Mouse (Mus musculus): ENCODE results near the gene Col4a3bp. TPM values are rescaled to one million over a fixed set of nuclear protein-coding genes. Genes with fewer than 3 reads are reported as not detected.

The Col4a3bp gene
- total RNA-seq, 2 experiments from 2014 or later: 35.3 to 43.1 TPM

GRCm38 (mm10) chr13:96538103-96538502 is 4.3 kb upstream of the Col4a3bp start:
- DNase-seq (ENCODE audit: low spot score in 2 of 2): no peak

DNA sequence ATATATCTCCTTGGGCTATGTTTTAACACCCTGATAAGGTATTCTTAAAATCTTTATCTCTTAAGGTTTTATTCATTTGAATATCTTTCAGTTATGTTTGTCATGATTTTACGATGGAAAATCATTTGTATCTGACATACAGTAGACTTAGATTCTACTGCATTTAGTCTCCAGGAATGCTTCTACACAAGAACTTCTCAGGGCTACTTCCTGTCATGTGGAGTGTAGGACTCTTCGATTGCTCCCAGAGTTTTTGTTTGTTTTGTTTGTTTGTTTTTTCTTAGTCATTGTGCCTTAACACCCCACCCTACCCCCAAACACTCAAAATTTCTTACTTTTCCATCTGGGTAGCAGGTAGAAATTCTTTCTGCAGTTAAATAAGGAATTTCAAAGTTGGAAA is 1.0 kb upstream of the Col4a3bp start:
- DNase-seq (ENCODE audit: low spot score in 2 of 2): no peak

DNA sequence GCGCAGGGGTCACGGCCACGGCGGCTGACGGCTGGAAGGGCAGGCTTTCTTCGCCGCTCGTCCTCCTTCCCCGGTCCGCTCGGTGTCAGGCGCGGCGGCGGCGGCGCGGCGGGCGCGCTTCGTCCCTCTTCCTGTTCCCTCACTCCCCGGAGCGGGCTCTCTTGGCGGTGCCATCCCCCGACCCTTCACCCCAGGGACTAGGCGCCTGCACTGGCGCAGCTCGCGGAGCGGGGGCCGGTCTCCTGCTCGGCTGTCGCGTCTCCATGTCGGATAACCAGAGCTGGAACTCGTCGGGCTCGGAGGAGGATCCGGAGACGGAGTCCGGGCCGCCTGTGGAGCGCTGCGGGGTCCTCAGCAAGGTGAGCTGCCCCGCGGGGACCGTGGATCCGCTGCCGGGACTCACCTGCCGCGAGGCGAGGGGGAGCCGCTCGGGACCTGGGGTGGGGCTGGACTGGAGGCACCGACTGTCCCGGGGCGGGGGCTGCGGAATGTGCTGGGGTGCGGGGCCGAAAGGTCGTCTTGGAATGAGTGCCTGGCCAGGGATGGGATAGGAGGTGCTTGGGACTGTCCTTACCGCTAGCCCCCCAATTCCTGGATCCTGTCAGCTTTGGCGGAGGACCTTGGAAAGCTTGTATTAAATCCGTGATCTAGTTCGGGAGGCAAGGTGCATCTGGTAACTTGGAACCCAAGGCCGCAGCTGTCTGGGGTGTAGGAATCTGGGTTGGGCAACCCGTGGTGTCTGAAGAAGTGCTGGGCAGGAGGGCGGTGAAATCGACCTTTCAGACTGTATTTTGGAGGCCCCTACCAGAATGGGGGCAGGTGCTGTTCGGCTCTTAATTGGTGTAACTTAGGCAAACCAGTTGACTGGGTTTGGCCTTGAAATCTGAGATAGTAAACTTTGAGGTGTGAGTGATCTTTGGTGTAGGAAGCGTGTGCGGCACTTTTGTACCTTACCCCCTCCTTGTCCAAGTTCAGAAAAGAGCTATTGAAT is 778 bp downstream of the Col4a3bp start:
- peak; percentile 42 to 65 for DNase-seq (ENCODE audit: low spot score in 2 of 2)

- no peak for DNase-seq (ENCODE audit: low spot score in 2 of 2)
Observed at GRCm38 (mm10) chr13:96544506-96544905, 2.1 kb downstream of the Col4a3bp start.

DNA sequence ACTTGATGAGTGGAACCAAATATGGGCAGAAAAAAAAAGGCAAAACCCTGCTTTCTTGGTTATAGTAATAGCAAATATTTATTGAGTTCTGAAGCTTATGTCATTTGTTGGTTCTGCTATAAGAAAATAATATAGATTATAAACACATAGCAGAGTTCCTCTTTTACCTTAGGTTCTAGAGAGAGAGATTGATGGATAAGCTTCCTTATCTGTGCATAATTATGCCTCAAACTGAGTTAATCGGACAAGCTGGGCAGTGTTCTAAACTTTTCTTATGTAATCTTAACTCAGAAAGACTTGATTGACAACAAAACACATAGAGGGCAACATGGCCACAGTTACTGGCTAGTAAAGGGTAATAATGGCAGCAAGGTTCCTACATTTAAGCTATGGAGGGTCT is 4.8 kb downstream of the Col4a3bp start:
- DNase-seq (ENCODE audit: low spot score in 2 of 2): no peak

GRCm38 (mm10) chr13:96547941-96548340 is 5.5 kb downstream of the Col4a3bp start:
- DNase-seq (ENCODE audit: low spot score in 2 of 2): no peak

GRCm38 (mm10) chr13:96555099-96555498 is 12.7 kb downstream of the Col4a3bp start:
- no peak for DNase-seq (ENCODE audit: low spot score in 2 of 2)

DNA sequence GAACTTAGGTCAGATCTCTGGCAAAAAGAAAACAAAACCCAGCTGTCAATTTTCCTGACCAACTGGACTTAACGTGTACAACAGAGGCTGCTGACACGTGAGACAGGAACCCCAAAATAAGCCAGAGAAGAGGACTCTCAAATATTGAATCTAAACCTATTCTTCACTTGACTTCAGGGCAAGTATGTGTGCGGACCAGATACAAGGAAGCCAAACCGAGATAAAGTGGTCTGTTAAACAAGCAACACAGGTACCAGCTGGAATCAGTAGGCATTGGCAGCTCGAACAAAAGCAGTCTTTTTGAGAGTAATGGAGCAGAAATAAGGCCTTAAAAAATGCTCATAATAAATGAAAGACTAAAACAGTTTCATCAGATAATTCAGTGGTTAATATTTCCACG is 25.6 kb downstream of the Col4a3bp start:
- DNase-seq (ENCODE audit: low spot score in 2 of 2): no peak

GRCm38 (mm10) chr13:96570313-96571015 is 28.0 kb downstream of the Col4a3bp start:
- DNase-seq (ENCODE audit: low spot score in 2 of 2): no peak

GRCm38 (mm10) chr13:96571016-96571361 is 28.6 kb downstream of the Col4a3bp start:
- DNase-seq (ENCODE audit: low spot score in 2 of 2): no peak

- no peak for DNase-seq (ENCODE audit: low spot score in 2 of 2)
Observed at GRCm38 (mm10) chr13:96574170-96574569, 31.8 kb downstream of the Col4a3bp start.

GRCm38 (mm10) chr13:96579104-96579503 is 36.7 kb downstream of the Col4a3bp start:
- no peak for DNase-seq (ENCODE audit: low spot score in 2 of 2)

GRCm38 (mm10) chr13:96579979-96580378 is 37.6 kb downstream of the Col4a3bp start:
- no peak for DNase-seq (ENCODE audit: low spot score in 2 of 2)

- no peak for DNase-seq (ENCODE audit: low spot score in 2 of 2)
Observed at GRCm38 (mm10) chr13:96584201-96584600, 41.8 kb downstream of the Col4a3bp start.

DNA sequence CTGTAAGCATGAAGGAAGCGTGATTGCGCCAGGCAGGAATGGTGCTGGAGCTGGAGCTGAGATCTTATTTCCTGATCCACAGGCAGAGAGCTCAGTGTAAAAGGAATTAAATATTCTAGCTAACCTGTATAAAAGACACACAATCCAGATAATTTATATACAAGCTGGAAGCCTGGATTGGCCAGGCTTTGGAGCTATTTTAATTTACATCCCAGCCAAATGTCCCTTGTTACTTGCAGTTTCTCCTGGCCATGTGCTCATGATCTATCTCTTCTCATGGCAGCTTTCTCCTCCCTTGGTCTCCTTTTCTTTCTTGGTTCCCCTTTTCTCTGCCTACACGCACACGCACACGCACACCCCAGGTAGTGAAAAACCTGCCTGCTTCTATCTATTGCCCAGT is 44.1 kb downstream of the Col4a3bp start:
- DNase-seq (ENCODE audit: low spot score in 2 of 2): no peak

- DNase-seq (ENCODE audit: low spot score in 2 of 2): no peak
Observed at GRCm38 (mm10) chr13:96588642-96589041, 46.2 kb downstream of the Col4a3bp start.

- no peak for DNase-seq (ENCODE audit: low spot score in 2 of 2)
Observed at GRCm38 (mm10) chr13:96593621-96594020, 51.2 kb downstream of the Col4a3bp start.

- no peak for DNase-seq (ENCODE audit: low spot score in 2 of 2)
Observed at GRCm38 (mm10) chr13:96594070-96594469, 51.7 kb downstream of the Col4a3bp start.

GRCm38 (mm10) chr13:96599182-96599581 is 56.8 kb downstream of the Col4a3bp start:
- no peak for DNase-seq (ENCODE audit: low spot score in 2 of 2)

GRCm38 (mm10) chr13:96604242-96604641 is 61.8 kb downstream of the Col4a3bp start:
- no peak for DNase-seq (ENCODE audit: low spot score in 2 of 2)

DNA sequence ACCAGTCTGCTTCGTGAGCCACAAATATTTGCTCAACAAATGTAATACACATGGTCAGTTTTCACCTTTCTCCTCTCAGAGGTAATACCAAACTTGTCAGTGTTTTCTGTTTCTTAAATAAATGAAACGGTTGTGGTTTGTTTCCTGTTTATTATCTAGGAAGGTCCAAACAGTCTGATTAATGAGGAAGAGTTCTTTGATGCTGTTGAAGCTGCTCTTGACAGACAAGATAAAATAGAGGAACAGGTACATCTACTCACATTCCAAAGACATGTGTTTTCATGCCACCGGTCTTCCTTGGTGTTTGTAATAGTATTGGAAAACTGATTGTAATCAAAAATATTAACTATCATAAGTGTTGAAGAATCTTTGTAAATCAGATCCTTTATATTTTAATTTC is 72.2 kb downstream of the Col4a3bp start:
- DNase-seq (ENCODE audit: low spot score in 2 of 2): no peak

- DNase-seq (ENCODE audit: low spot score in 2 of 2): no peak
Observed at GRCm38 (mm10) chr13:96620891-96621290, 78.5 kb downstream of the Col4a3bp start.

Data from gastrocnemius, postnatal 4 days (tissue).